Mouse (Mus musculus): ENCODE measurements around the gene Macf1. TPM values are rescaled to one million over a fixed set of nuclear protein-coding genes. Genes with fewer than 3 reads are reported as not detected.
"Not testable (repeated sequence)": the region's sequence is repeated elsewhere in the genome, so short reads cannot be mapped to it uniquely, and the experiment has no call there.

Macf1 gene
- polyA plus RNA-seq, 1 experiment from 2014 or later, result 47.1 TPM

- H3K27me3 ChIP-seq (ENCODE audit: control insufficient read depth, insufficient read depth, low read length), result no peaks in the 10 kb centered on the region
- H3K4me1 ChIP-seq (ENCODE audit: control insufficient read depth, insufficient read depth, low read length), result peaks cover 15% of the 10 kb centered on the region
- H3K9me3 ChIP-seq (replicated peaks; ENCODE audit: control insufficient read depth, low read length), result no peaks in the 10 kb centered on the region
- H3K4me3 ChIP-seq (ENCODE audit: low read length), result no peak overlapping the region
- peaks cover 64% of the 10 kb centered on the region for H3K36me3 ChIP-seq (ENCODE audit: control insufficient read depth, insufficient read depth)
- no peak for ATAC-seq (replicated peaks; ENCODE audit: extremely low read depth, insufficient read depth, low FRiP score)
- H3K27ac ChIP-seq (ENCODE audit: low read length), result 0 out of 2 replicates have a peak overlapping the region, but pooled peaks have one; percentile 7
- H3K4me2 ChIP-seq (ENCODE audit: low read depth, low read length), result no peak overlapping the region
- 84% methylated on average over 2 of the region's 2 CpGs for WGBS
- H3K9ac ChIP-seq (ENCODE audit: low read length), result no peak overlapping the region
These were observed 236.1 kb downstream of the Macf1 start for GRCm38 (mm10) chr4:123448015-123448414.

- no peak overlapping the region; the same call in 1 of the 2 replicates for H3K27ac ChIP-seq (ENCODE audit: low read length)
- no peaks in the 10 kb centered on the region for H3K27me3 ChIP-seq (ENCODE audit: control insufficient read depth, insufficient read depth, low read length)
- no peak overlapping the region for H3K4me3 ChIP-seq (ENCODE audit: low read length)
- WGBS, result 38% methylated on average over 3 of the region's 3 CpGs
- no peak overlapping the region for H3K4me2 ChIP-seq (ENCODE audit: low read depth, low read length)
- no peaks in the 10 kb centered on the region for H3K9me3 ChIP-seq (replicated peaks; ENCODE audit: control insufficient read depth, low read length)
- H3K36me3 ChIP-seq (ENCODE audit: control insufficient read depth, insufficient read depth), result peaks cover 59% of the 10 kb centered on the region
- no peak overlapping the region for H3K9ac ChIP-seq (ENCODE audit: low read length)
- no peak for ATAC-seq (replicated peaks; ENCODE audit: extremely low read depth, insufficient read depth, low FRiP score)
- H3K4me1 ChIP-seq (ENCODE audit: control insufficient read depth, insufficient read depth, low read length), result peaks cover 15% of the 10 kb centered on the region
These were observed 236.9 kb downstream of the Macf1 start for GRCm38 (mm10) chr4:123447251-123447650.

GRCm38 (mm10) chr4:123446754-123447153, 237.4 kb downstream of the Macf1 start:
- Histone ChIP-seq H3K4me3 (ENCODE audit: low read length) (no peak overlapping the region), H3K36me3 (ENCODE audit: control insufficient read depth, insufficient read depth) (peaks cover 54% of the 10 kb centered on the region), H3K27ac (ENCODE audit: low read length) (peak overlapping the region; percentile 45; the same call in 1 of the 2 replicates), H3K27me3 (ENCODE audit: control insufficient read depth, insufficient read depth, low read length) (no peaks in the 10 kb centered on the region), H3K4me2 (ENCODE audit: low read depth, low read length) (no peak overlapping the region), H3K4me1 (ENCODE audit: control insufficient read depth, insufficient read depth, low read length) (peaks cover 12% of the 10 kb centered on the region), H3K9ac (ENCODE audit: low read length) (no peak overlapping the region), H3K9me3 (replicated peaks; ENCODE audit: control insufficient read depth, low read length) (no peaks in the 10 kb centered on the region)
- WGBS, result 23% methylated on average over 7 of the region's 7 CpGs
- no peak for ATAC-seq (replicated peaks; ENCODE audit: extremely low read depth, insufficient read depth, low FRiP score)

- not testable (repeated sequence) for H3K4me3 ChIP-seq (ENCODE audit: low read length); H3K9me3 ChIP-seq (replicated peaks; ENCODE audit: control insufficient read depth, low read length); H3K27me3 ChIP-seq (ENCODE audit: control insufficient read depth, insufficient read depth, low read length); H3K27ac ChIP-seq (ENCODE audit: low read length); H3K9ac ChIP-seq (ENCODE audit: low read length); H3K4me2 ChIP-seq (ENCODE audit: low read depth, low read length); ATAC-seq (replicated peaks; ENCODE audit: extremely low read depth, insufficient read depth, low FRiP score)
- 51% methylated on average over 2 of the region's 2 CpGs for WGBS
- H3K4me1 ChIP-seq (ENCODE audit: control insufficient read depth, insufficient read depth, low read length), result peaks cover 12% of the 10 kb centered on the region
- peaks cover 52% of the 10 kb centered on the region for H3K36me3 ChIP-seq (ENCODE audit: control insufficient read depth, insufficient read depth)
These were observed 237.9 kb downstream of the Macf1 start for GRCm38 (mm10) chr4:123446221-123446620.

- H3K4me3 ChIP-seq (ENCODE audit: low read length), result no peak overlapping the region
- H3K9ac ChIP-seq (ENCODE audit: low read length), result no peak overlapping the region
- H3K36me3 ChIP-seq (ENCODE audit: control insufficient read depth, insufficient read depth), result peaks cover 55% of the 10 kb centered on the region
- H3K9me3 ChIP-seq (replicated peaks; ENCODE audit: control insufficient read depth, low read length), result no peaks in the 10 kb centered on the region
- peak overlapping the region; percentile 72 for H3K27ac ChIP-seq (ENCODE audit: low read length)
- H3K27me3 ChIP-seq (ENCODE audit: control insufficient read depth, insufficient read depth, low read length), result no peaks in the 10 kb centered on the region
- H3K4me1 ChIP-seq (ENCODE audit: control insufficient read depth, insufficient read depth, low read length), result peaks cover 5% of the 10 kb centered on the region
- ATAC-seq (replicated peaks; ENCODE audit: extremely low read depth, insufficient read depth, low FRiP score), result 0 out of 2 replicates have a peak, but pooled peaks have one; percentile 45
- WGBS, result 39% methylated on average over 5 of the region's 5 CpGs
- H3K4me2 ChIP-seq (ENCODE audit: low read depth, low read length), result no peak overlapping the region
These were observed 245.7 kb downstream of the Macf1 start for GRCm38 (mm10) chr4:123438414-123438813.

- Histone ChIP-seq H3K27me3 (ENCODE audit: control insufficient read depth, insufficient read depth, low read length) (no peaks in the 10 kb centered on the region), H3K4me2 (ENCODE audit: low read depth, low read length) (no peak overlapping the region), H3K4me1 (ENCODE audit: control insufficient read depth, insufficient read depth, low read length) (peaks cover 9% of the 10 kb centered on the region), H3K9me3 (replicated peaks; ENCODE audit: control insufficient read depth, low read length) (no peaks in the 10 kb centered on the region), H3K9ac (ENCODE audit: low read length) (no peak overlapping the region), H3K36me3 (ENCODE audit: control insufficient read depth, insufficient read depth) (peaks cover 44% of the 10 kb centered on the region), H3K27ac (ENCODE audit: low read length) (no peak overlapping the region), H3K4me3 (ENCODE audit: low read length) (no peak overlapping the region)
- 87% methylated on average over 3 of the region's 3 CpGs for WGBS
- ATAC-seq (replicated peaks; ENCODE audit: extremely low read depth, insufficient read depth, low FRiP score), result no peak
These were observed 251.0 kb downstream of the Macf1 start for GRCm38 (mm10) chr4:123433171-123433570.

GRCm38 (mm10) chr4:123431936-123432335, 252.2 kb downstream of the Macf1 start:
- 76% methylated on average over 12 of the region's 12 CpGs for WGBS
- Histone ChIP-seq H3K4me3 (ENCODE audit: low read length) (no peak overlapping the region), H3K4me2 (ENCODE audit: low read depth, low read length) (no peak overlapping the region), H3K27ac (ENCODE audit: low read length) (no peak overlapping the region), H3K36me3 (ENCODE audit: control insufficient read depth, insufficient read depth) (peaks cover 42% of the 10 kb centered on the region), H3K9me3 (replicated peaks; ENCODE audit: control insufficient read depth, low read length) (no peaks in the 10 kb centered on the region), H3K9ac (ENCODE audit: low read length) (no peak overlapping the region), H3K27me3 (ENCODE audit: control insufficient read depth, insufficient read depth, low read length) (no peaks in the 10 kb centered on the region), H3K4me1 (ENCODE audit: control insufficient read depth, insufficient read depth, low read length) (peaks cover 21% of the 10 kb centered on the region)
- ATAC-seq (replicated peaks; ENCODE audit: extremely low read depth, insufficient read depth, low FRiP score), result no peak

GRCm38 (mm10) chr4:123427900-123428684, 256.1 kb downstream of the Macf1 start:
- H3K36me3 ChIP-seq (ENCODE audit: control insufficient read depth, insufficient read depth), result peaks cover 18% of the 10 kb centered on the region
- H3K9ac ChIP-seq (ENCODE audit: low read length), result no peak overlapping the region
- H3K27me3 ChIP-seq (ENCODE audit: control insufficient read depth, insufficient read depth, low read length), result no peaks in the 10 kb centered on the region
- H3K9me3 ChIP-seq (replicated peaks; ENCODE audit: control insufficient read depth, low read length), result no peaks in the 10 kb centered on the region
- WGBS, result 40% methylated on average over 5 of the region's 5 CpGs
- peak overlapping the region; percentile 91 for H3K27ac ChIP-seq (ENCODE audit: low read length)
- H3K4me3 ChIP-seq (ENCODE audit: low read length), result no peak overlapping the region
- H3K4me1 ChIP-seq (ENCODE audit: control insufficient read depth, insufficient read depth, low read length), result peaks cover 51% of the 10 kb centered on the region
- peak overlapping the region; percentile 34; the same call in 1 of the 2 replicates for H3K4me2 ChIP-seq (ENCODE audit: low read depth, low read length)
- ATAC-seq (replicated peaks; ENCODE audit: extremely low read depth, insufficient read depth, low FRiP score), result no peak

GRCm38 (mm10) chr4:123427271-123427899, 256.8 kb downstream of the Macf1 start:
- peak overlapping the region; percentile 91 for H3K27ac ChIP-seq (ENCODE audit: low read length)
- H3K4me2 ChIP-seq (ENCODE audit: low read depth, low read length), result peak overlapping the region; percentile 34; the same call in 1 of the 2 replicates
- ATAC-seq (replicated peaks; ENCODE audit: extremely low read depth, insufficient read depth, low FRiP score), result no peak
- WGBS, result 67% methylated on average over 9 of the region's 9 CpGs
- H3K4me1 ChIP-seq (ENCODE audit: control insufficient read depth, insufficient read depth, low read length), result peaks cover 58% of the 10 kb centered on the region
- H3K9me3 ChIP-seq (replicated peaks; ENCODE audit: control insufficient read depth, low read length), result no peaks in the 10 kb centered on the region
- no peak overlapping the region for H3K9ac ChIP-seq (ENCODE audit: low read length)
- H3K27me3 ChIP-seq (ENCODE audit: control insufficient read depth, insufficient read depth, low read length), result no peaks in the 10 kb centered on the region
- H3K36me3 ChIP-seq (ENCODE audit: control insufficient read depth, insufficient read depth), result peaks cover 11% of the 10 kb centered on the region
- H3K4me3 ChIP-seq (ENCODE audit: low read length), result no peak overlapping the region

All from heart, embryonic 16.5 days (tissue).